Mouse (Mus musculus): ENCODE measurements around the gene Prkn. TPM values are rescaled to one million over a fixed set of nuclear protein-coding genes. Genes with fewer than 3 reads are reported as not detected.
A peak's percentile ranks its signal among the peaks of the same experiment; 100 is the strongest.

Gene Prkn
- polyA plus RNA-seq, 1 experiment from 2014 or later: 6.6 TPM

DNA sequence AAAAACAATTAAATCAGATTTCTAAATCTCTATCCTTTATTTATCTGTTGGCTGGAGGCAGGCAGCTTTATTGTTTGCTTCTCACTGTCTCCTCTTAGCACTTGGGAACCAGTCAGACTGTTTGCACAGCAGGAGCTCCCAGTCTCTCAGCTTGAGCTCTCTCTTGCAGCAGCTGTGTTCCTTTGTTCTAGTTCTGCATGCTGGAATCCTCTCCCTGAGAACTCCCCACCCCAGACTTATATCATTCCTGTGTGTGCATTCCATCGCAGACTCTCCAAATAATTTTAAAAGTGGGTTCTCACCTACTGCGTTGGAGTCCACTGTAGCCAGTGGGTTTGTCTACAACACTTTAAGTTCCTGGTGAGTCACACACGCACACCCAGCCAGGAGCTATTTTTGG lies 1181.1 kb downstream of the Prkn start:
- no peak for ATAC-seq
- H3K4me3 ChIP-seq (ENCODE audit: low read depth, low read length): no peak overlapping the region
- H3K4me1 ChIP-seq (ENCODE audit: control insufficient read depth, insufficient read depth, low read length): no peaks in the 10 kb centered on the region
- no peak overlapping the region for H3K9ac ChIP-seq (ENCODE audit: low read depth, low read length)
- 50% methylated on average over 3 of the region's 3 CpGs for WGBS
- H3K36me3 ChIP-seq (ENCODE audit: control insufficient read depth, insufficient read depth, low read length): no peaks in the 10 kb centered on the region
- H3K4me2 ChIP-seq (ENCODE audit: low read length): no peak overlapping the region
- H3K27ac ChIP-seq (ENCODE audit: low read length): no peak overlapping the region
- H3K9me3 ChIP-seq (replicated peaks; ENCODE audit: control insufficient read depth, low read length, poor library complexity, severe bottlenecking): 0 out of 2 replicates have a peak, but pooled peaks cover 2% of the 10 kb centered on the region
- H3K27me3 ChIP-seq (ENCODE audit: control insufficient read depth, insufficient read depth, low read depth, low read length): no peaks in the 10 kb centered on the region

DNA sequence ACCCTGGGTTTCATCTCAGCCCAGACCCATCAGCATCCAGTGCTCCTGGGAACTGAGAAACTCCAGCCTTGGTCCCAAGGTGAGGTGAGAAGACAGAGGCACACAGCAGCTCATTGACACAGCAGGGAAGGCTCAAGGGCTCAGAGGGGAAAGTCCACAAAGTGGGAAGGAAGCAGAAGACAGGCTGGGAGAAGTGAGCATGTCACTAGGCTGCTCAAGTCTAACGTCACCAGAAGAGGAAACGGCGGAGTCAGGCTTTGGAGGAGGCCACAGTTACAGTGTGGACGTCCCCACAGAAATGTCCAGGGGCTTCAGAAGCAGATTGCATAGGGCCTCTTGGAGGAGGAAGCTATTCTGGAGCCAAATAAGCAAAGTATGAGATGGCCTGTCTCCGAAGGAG lies 1189.2 kb downstream of the Prkn start:
- Histone ChIP-seq H3K27ac (ENCODE audit: low read length) (no peak overlapping the region), H3K36me3 (ENCODE audit: control insufficient read depth, insufficient read depth, low read length) (no peaks in the 10 kb centered on the region), H3K4me2 (ENCODE audit: low read length) (peak overlapping the region; percentile 43; the same call in 1 of the 2 replicates), H3K4me3 (ENCODE audit: low read depth, low read length) (no peak overlapping the region), H3K9ac (ENCODE audit: low read depth, low read length) (no peak overlapping the region), H3K27me3 (ENCODE audit: control insufficient read depth, insufficient read depth, low read depth, low read length) (no peaks in the 10 kb centered on the region), H3K4me1 (ENCODE audit: control insufficient read depth, insufficient read depth, low read length) (peaks cover 23% of the 10 kb centered on the region), H3K9me3 (replicated peaks; ENCODE audit: control insufficient read depth, low read length, poor library complexity, severe bottlenecking) (no peaks in the 10 kb centered on the region)
- 85% methylated on average over 5 of the region's 5 CpGs for WGBS
- 0 out of 2 replicates have a peak, but pooled peaks have one; percentile 15 for ATAC-seq

DNA sequence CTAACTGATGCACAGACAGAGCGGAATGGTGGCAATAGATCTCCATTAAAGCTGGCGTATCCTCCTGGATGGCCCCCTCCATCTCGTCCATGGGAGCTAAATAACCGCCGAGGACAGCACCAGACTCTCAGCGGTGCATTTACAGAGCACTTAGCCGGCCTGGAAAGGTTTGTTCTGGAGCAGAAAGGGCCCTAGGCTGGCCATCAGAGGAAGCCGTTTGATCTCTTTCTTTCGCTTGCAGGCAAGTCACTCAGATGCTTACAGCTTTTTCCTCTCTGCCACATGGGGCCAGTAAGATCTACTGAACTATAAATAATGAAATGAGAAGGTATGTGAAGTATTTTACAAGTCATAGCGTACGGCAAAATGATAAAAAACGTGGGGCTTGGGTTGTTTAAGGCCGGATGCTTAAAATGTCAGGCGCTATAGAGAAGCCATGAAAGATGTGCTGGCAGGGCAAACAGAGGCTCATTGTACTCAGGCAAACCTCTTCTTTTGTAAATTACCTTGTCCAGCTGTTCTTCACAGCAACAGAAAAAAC lies 1189.8 kb downstream of the Prkn start:
- peaks cover 23% of the 10 kb centered on the region for H3K4me1 ChIP-seq (ENCODE audit: control insufficient read depth, insufficient read depth, low read length)
- H3K4me3 ChIP-seq (ENCODE audit: low read depth, low read length): 0 out of 2 replicates have a peak overlapping the region, but pooled peaks have one; percentile 7
- peak overlapping the region; percentile 41; the same call in 1 of the 2 replicates for H3K9ac ChIP-seq (ENCODE audit: low read depth, low read length)
- H3K4me2 ChIP-seq (ENCODE audit: low read length): peak overlapping the region; percentile 43
- H3K27me3 ChIP-seq (ENCODE audit: control insufficient read depth, insufficient read depth, low read depth, low read length): no peaks in the 10 kb centered on the region
- H3K27ac ChIP-seq (ENCODE audit: low read length): peak overlapping the region; percentile 53
- H3K36me3 ChIP-seq (ENCODE audit: control insufficient read depth, insufficient read depth, low read length): no peaks in the 10 kb centered on the region
- WGBS: 8% methylated on average over 14 of the region's 14 CpGs
- no peaks in the 10 kb centered on the region for H3K9me3 ChIP-seq (replicated peaks; ENCODE audit: control insufficient read depth, low read length, poor library complexity, severe bottlenecking)
- peak; percentile 19; the same call in 1 of the 2 replicates for ATAC-seq

DNA sequence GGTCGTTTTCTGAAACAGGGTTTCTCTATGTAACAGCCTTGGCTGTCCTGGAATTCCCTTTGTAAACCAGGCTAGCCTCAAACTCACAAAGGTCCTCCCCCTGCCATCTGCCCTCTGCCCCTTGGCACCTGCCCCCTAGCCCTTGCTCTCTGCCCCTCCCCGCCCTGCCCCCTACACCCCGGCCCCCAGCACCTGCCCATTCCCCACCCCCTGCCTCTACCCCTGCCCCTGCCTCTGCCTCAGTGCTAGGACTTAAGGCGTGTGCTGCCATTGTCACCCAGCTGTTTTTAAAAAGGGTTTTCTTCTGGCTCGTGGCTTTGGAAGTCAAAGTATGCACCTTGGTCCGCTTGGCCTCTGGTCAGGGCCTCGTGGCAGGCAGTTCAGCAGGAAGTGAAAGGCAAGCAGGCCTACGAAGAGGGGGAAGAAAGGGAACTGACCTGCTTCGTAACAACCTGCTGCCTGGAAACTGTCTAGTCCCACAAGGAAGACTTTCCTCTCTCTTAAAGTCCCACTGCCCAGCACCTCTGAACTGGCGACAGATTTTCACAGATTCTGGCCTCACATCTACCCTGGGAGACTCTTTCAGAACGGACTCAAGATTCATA lies 1190.5 kb downstream of the Prkn start:
- Histone ChIP-seq H3K4me3 (ENCODE audit: low read depth, low read length) (no peak overlapping the region), H3K9me3 (replicated peaks; ENCODE audit: control insufficient read depth, low read length, poor library complexity, severe bottlenecking) (no peaks in the 10 kb centered on the region), H3K27me3 (ENCODE audit: control insufficient read depth, insufficient read depth, low read depth, low read length) (no peaks in the 10 kb centered on the region), H3K4me2 (ENCODE audit: low read length) (peak overlapping the region; percentile 43), H3K9ac (ENCODE audit: low read depth, low read length) (peak overlapping the region; percentile 41), H3K4me1 (ENCODE audit: control insufficient read depth, insufficient read depth, low read length) (peaks cover 23% of the 10 kb centered on the region), H3K27ac (ENCODE audit: low read length) (peak overlapping the region; percentile 67), H3K36me3 (ENCODE audit: control insufficient read depth, insufficient read depth, low read length) (no peaks in the 10 kb centered on the region)
- ATAC-seq: no peak
- WGBS: 10% methylated on average over 11 of the region's 11 CpGs

DNA sequence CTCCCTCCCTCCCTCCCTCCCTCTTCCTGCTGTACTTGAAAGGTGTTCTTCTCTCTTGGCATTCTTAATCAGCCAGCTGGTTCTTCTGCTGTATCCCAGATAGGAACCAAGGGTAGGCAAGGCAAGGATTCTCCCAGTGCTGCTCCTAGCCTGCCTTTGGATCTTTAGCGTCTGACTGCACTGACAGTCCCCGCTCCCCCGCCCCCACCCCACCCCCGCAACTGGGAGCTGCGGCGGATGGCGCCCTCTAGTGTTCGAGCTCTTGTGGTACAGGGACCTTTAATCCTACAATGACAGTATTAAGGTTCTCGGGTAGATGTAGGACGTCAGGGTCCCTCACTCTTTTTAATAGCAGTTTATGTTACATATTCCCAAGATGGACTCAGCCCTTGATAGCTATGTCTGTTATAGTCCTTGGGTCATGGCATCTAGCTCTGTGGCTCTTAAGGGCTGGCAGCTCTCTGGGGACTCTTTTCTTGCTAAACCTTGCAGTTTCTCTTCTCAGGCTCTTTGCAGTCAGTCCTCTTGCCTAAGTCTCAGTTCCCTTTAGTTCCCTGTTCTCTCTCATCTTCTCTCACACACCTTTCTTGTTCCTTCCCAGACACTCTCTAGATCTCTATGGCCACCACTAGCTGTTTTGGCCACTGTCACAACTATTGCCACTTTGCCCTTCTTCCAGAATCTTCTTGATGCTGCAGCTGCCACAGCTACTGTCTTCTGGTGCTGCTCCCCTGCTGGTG lies 1191.2 kb downstream of the Prkn start:
- Histone ChIP-seq H3K36me3 (ENCODE audit: control insufficient read depth, insufficient read depth, low read length) (no peaks in the 10 kb centered on the region), H3K4me3 (ENCODE audit: low read depth, low read length) (no peak overlapping the region), H3K9ac (ENCODE audit: low read depth, low read length) (no peak overlapping the region), H3K4me2 (ENCODE audit: low read length) (peak overlapping the region; percentile 43), H3K27me3 (ENCODE audit: control insufficient read depth, insufficient read depth, low read depth, low read length) (no peaks in the 10 kb centered on the region), H3K27ac (ENCODE audit: low read length) (no peak overlapping the region), H3K9me3 (replicated peaks; ENCODE audit: control insufficient read depth, low read length, poor library complexity, severe bottlenecking) (no peaks in the 10 kb centered on the region), H3K4me1 (ENCODE audit: control insufficient read depth, insufficient read depth, low read length) (peaks cover 23% of the 10 kb centered on the region)
- WGBS: 1% methylated on average over 10 of the region's 10 CpGs
- peak; percentile 52 for ATAC-seq

DNA sequence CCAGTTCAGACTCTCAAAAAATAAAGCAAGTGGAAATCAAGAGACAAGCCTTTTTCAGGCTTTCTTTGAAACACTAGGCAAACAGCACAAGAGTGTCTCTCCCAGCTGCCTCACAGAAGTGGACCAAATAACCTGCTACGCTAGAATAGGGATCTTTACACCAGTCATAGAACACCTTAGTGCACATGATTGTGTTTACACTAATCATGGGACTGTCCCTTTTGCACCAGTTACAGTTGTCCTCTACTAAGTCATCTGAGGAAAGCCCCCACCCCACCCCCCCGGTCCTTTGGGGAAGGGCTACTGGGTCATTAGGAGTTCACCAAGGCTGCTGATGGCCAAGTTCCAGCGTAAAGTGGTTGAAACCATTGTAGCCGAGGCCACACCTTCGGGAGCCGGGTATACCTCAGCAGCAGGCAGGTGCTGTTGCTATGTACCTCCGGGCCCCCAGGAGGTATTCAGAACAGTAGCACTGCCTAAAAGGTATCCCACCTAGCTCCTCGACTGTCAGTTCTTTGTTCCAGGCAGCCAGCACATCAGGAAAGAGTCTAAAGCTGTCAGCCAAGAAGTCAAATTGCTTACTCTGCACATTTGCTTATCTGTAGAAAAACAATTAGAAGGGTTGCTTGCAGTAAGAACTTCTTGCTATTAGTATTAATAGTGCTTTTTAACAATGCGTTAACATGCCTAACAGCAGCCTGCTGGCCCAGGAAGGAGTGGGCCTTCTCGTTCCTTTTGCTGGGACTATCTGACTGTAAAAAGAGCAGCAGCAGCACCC lies 1192.0 kb downstream of the Prkn start:
- Histone ChIP-seq H3K9ac (ENCODE audit: low read depth, low read length) (no peak overlapping the region), H3K4me2 (ENCODE audit: low read length) (no peak overlapping the region), H3K4me1 (ENCODE audit: control insufficient read depth, insufficient read depth, low read length) (peaks cover 23% of the 10 kb centered on the region), H3K27me3 (ENCODE audit: control insufficient read depth, insufficient read depth, low read depth, low read length) (no peaks in the 10 kb centered on the region), H3K27ac (ENCODE audit: low read length) (no peak overlapping the region), H3K36me3 (ENCODE audit: control insufficient read depth, insufficient read depth, low read length) (no peaks in the 10 kb centered on the region), H3K9me3 (replicated peaks; ENCODE audit: control insufficient read depth, low read length, poor library complexity, severe bottlenecking) (no peaks in the 10 kb centered on the region), H3K4me3 (ENCODE audit: low read depth, low read length) (no peak overlapping the region)
- WGBS: 76% methylated on average over 10 of the region's 10 CpGs
- no peak for ATAC-seq

DNA sequence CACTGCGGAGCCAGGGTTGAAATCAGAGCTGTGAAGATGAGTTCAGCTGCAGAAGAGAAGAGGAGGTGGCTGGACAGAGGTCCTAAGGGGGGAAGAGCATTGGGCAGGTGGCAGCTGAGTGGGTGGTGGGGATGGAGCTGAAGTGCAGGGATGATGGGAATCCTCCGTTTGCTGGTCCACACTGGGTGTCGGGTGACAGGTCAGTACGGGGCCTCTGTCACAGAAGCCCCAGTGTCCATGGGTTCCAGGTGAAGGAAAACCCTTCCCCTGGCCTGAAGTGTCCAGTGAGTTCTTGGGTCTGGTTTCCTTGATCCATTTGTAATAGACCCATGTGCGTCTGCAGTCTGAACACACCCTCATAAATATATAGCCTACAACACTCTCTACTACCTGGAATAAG lies 1195.2 kb downstream of the Prkn start:
- H3K4me2 ChIP-seq (ENCODE audit: low read length): no peak overlapping the region
- no peaks in the 10 kb centered on the region for H3K36me3 ChIP-seq (ENCODE audit: control insufficient read depth, insufficient read depth, low read length)
- no peaks in the 10 kb centered on the region for H3K9me3 ChIP-seq (replicated peaks; ENCODE audit: control insufficient read depth, low read length, poor library complexity, severe bottlenecking)
- 58% methylated on average over 5 of the region's 5 CpGs for WGBS
- no peaks in the 10 kb centered on the region for H3K27me3 ChIP-seq (ENCODE audit: control insufficient read depth, insufficient read depth, low read depth, low read length)
- ATAC-seq: no peak
- no peak overlapping the region for H3K9ac ChIP-seq (ENCODE audit: low read depth, low read length)
- peaks cover 13% of the 10 kb centered on the region for H3K4me1 ChIP-seq (ENCODE audit: control insufficient read depth, insufficient read depth, low read length)
- no peak overlapping the region for H3K27ac ChIP-seq (ENCODE audit: low read length)
- no peak overlapping the region for H3K4me3 ChIP-seq (ENCODE audit: low read depth, low read length)

DNA sequence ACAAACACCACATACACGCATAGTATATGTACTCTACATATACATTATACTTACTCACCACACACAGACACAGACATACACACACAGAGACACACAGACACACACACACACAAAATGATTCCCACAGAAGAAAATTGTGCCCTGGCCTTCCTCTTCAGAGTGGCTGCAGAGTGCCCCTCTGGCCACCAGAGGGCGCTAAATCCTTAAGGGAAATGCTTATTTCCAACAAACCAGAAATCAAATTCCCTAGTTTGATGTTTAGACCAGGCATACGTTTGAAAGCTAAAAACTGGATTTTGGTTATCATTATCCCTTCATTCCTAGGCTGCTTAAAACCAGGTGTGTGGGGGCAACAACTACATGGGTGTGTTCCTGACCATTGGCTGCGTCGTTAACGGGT lies 1196.0 kb downstream of the Prkn start:
- no peak overlapping the region for H3K27ac ChIP-seq (ENCODE audit: low read length)
- WGBS: 41% methylated on average over 6 of the region's 6 CpGs
- no peak for ATAC-seq
- no peak overlapping the region for H3K9ac ChIP-seq (ENCODE audit: low read depth, low read length)
- H3K4me2 ChIP-seq (ENCODE audit: low read length): no peak overlapping the region
- no peaks in the 10 kb centered on the region for H3K36me3 ChIP-seq (ENCODE audit: control insufficient read depth, insufficient read depth, low read length)
- H3K4me3 ChIP-seq (ENCODE audit: low read depth, low read length): no peak overlapping the region
- H3K27me3 ChIP-seq (ENCODE audit: control insufficient read depth, insufficient read depth, low read depth, low read length): no peaks in the 10 kb centered on the region
- peaks cover 6% of the 10 kb centered on the region for H3K4me1 ChIP-seq (ENCODE audit: control insufficient read depth, insufficient read depth, low read length)
- no peaks in the 10 kb centered on the region for H3K9me3 ChIP-seq (replicated peaks; ENCODE audit: control insufficient read depth, low read length, poor library complexity, severe bottlenecking)
